Mouse (Mus musculus): ENCODE results near the gene Mapk3.
"Not testable (repeated sequence)": the region's sequence is repeated elsewhere in the genome, so short reads cannot be mapped to it uniquely, and the experiment has no call there.

Gene Mapk3

GRCm38 (mm10) chr7:126760391-126760802, 996 bp downstream of the Mapk3 start:
- no peak for DNase-seq

- no peak for DNase-seq
Measured at GRCm38 (mm10) chr7:126760956-126761355, 1.6 kb downstream of the Mapk3 start.

- no peak for DNase-seq
Measured at GRCm38 (mm10) chr7:126761529-126762067, 2.2 kb downstream of the Mapk3 start.

DNA sequence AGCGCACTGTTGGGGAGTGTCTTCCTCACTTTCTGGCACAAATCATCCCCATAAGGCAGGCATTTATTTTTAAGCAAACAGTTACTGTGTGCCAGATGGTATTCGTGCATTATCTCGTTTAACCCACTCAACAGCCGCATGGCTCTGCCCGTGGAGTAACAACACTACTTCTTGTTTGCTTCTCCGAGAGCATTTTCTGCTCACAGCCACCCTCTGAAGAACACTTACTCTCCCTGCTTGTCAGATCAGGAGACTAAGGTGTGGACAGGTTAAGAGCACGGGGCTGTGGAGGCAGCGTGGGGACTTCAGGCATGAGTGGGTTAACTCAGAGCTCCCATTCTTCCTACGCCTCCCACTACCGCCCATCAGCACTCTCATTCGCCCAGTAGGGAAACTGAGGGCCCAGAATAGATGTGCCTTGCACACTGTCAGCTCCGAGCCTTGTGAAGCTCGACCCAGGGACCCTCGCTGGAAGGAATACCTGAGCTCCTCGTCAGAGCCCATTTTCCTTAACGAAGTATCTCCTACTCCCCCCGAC, 3.1 kb downstream of the Mapk3 start:
- no peak for DNase-seq

GRCm38 (mm10) chr7:126765540-126765939, 6.1 kb downstream of the Mapk3 start:
- DNase-seq = no peak

GRCm38 (mm10) chr7:126766201-126766600, 6.8 kb downstream of the Mapk3 start, which contains the start of gene Gdpd3:
Gene Gdpd3 (plus strand): TSS chr7:126766334.
- no peak for DNase-seq

DNA sequence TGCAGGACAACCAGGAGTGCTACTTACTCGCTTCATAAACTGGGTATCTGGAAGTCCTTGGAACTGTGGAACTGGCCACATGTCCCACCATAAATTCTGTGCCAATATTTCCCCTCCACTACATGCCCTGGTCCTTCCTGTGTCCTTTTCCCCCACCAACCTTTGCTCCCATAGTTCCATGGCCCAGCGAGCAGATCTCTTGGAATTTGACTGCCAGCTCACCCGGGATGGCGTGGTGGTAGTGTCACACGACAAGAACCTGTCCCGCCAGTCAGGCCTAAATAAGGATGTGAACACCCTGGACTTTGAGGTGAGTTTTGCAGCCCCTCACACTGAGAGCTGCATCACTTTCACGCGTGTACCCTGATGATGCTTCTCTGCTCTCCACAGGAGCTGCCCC, 7.6 kb downstream of the Mapk3 start:
- DNase-seq = no peak

DNA sequence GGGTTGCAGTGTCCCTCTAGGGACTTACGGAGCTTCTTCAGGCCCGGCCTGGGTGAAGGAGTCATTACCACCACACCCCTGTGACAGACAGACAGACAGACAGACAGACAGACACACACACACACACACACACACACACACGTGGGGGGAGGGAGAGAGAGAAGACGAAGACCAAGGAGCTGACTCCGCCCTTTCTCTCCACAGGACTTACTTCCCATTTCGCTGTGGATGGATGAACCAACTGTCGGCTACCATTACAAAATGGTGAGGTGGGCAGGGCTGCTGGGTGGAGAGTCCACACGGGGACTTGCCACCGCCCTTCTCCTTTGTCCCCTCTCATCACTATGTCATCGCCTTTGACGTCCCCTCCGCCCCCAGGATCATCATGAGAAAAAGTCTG, 11.4 kb downstream of the Mapk3 start:
- DNase-seq = no peak

GRCm38 (mm10) chr7:126773351-126773750, 13.9 kb downstream of the Mapk3 start:
- no peak for DNase-seq

DNA sequence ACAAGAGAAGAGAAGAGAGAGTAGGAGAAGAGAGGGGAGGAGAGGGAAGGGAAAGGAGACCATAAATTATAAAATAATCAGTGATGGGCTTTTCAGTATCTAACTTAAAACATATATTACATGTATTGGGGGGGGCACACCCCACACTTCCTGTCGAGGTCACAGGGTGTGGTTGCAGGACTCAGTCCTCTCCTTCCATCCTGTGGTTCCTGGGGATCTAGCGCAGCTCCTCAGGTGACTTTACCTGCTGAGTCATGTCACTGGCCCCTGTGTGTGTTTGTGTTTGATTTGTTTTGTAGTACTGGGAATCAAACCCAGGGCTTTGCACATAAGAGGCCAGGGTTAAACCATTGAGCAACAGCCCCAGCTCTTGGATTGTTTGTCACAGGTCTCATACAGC, 15.1 kb downstream of the Mapk3 start:
- no peak for DNase-seq

- peak; percentile 37 to 49 for DNase-seq
Measured at GRCm38 (mm10) chr7:126775185-126775977, 16.0 kb downstream of the Mapk3 start.

DNA sequence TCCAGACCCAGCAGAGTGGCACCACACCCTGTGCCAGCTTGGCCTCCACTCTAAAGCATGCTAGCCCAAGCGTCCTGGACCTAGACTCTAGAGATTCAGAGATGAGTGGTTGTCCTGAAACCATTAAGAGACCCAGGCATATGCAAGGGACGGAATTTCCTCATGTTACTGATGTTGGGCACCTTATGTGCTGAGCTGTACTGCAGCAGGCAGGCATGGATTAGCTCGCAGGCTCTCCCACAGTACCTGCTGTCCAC, 16.5 kb downstream of the Mapk3 start:
- no peak for DNase-seq

DNA sequence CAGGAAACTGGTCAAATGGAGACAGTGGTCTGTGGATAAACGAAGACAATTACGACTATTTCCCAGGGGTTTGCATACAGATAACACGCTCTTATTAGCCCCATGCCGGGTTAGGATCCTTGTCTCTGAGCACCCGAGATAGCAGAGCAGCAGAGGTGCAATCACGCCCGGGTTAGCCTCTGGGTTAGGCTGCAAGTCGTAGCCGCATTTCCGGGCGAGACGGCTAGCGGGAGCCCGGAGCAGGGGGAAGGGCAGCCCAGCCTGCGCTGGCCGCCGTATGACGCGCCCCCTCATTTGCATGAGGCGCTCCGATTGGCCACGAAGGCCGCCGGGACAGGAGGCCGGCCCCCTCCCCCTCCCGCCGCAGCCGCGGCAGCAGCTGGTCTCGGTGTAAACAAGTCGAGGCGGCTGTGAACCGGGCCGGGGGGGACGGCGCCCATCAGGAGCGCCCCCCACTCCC, 17.2 kb downstream of the Mapk3 start, which contains the start of gene Ypel3:
Ypel3 (plus strand) TSS at position 358 of the 460 bp plus-strand sequence.
- DNase-seq = peak; percentile 95 to 98

- DNase-seq = peak in 1 of 2 experiments; percentile 49
Measured at GRCm38 (mm10) chr7:126777476-126777875, 18.1 kb downstream of the Mapk3 start.

- DNase-seq = no peak
Measured at GRCm38 (mm10) chr7:126778147-126778546, 18.7 kb downstream of the Mapk3 start.

- DNase-seq = not testable (repeated sequence)
Measured at GRCm38 (mm10) chr7:126779101-126779500, 19.7 kb downstream of the Mapk3 start.

DNA sequence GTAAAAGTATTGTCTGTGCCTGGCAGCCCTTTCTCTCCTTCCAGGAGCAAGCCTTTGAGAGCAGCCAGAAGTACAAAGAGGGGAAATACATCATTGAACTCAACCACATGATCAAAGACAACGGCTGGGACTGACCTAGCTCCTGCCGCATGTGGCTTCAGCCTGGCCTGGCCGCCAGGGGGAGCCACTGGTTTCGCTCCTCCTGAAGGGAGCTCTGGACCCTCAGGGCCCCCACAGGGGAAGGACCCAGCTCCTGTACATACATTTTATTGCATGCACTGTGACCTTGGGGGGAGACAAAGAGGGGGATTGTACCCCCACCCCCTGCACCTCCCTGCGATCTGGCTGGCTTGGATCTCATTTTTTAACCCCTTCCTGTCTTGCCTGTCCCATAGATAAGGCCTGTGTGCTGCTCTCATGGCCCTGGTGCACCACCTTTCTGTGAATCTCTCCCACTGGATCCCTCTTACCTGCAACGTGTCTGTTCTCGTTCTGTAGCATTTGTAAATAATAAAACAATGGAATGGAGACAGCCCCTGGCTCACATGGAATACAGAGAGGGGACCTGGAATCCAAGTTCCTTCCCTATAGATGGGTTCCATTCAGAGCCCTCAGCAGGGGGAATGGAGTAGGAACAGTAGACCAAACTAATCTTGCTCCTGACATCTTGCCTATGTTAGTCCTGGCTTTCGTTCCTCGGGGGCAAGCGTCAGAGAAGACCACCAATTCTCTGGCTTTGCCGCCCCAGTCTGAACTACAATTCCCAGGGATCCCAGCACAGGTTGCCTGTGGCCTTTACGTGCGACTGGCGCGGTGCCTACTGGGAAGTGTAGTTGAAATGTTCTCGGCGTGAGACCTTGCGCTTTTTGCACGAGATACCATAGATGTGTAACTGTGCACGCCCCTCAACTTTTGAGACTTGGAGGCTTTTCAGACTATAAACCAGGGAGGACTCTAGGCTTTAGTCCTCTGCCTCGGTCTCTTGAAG, 20.9 kb downstream of the Mapk3 start:
- DNase-seq = peak; percentile 88

DNA sequence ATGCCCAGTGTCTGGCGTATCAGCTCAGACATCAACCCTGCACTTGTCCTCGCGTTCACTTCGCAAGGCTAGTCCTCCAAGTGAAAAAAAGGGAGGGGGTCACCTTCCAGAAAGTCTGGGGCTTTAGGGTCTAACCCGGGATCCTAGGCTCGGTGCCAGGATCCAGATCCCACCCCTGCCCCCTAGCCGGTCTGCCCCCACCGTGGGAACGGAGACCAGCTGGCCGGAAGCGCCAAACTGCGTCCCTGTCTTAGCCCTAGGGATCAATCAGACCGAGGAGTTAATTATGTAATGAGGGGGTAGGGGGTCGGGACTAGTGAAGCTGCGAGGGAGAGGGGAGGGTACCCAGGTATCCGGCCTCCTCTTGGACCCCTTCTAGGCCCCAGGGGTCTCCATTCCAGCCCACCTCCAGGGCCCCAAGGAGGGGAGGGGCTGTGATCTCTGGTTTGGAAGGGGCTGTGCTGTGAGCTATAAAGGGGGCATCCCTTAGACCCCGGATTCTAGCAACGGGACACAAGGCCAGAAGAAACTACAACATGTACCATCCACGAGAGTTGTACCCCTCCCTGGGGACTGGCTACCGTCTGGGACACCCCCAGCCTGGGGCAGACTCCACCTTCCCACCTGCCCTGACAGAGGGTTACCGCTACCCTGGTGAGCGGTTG, 21.7 kb downstream of the Mapk3 start, which contains the start of gene Tbx6:
Tbx6 (plus strand) TSS at position 513 of the 665 bp plus-strand sequence.
- peak in 1 of 2 experiments; percentile 47 for DNase-seq

GRCm38 (mm10) chr7:126781661-126782370, 22.4 kb downstream of the Mapk3 start:
- DNase-seq = no peak

GRCm38 (mm10) chr7:126782693-126783092, 23.3 kb downstream of the Mapk3 start:
- DNase-seq = no peak

DNA sequence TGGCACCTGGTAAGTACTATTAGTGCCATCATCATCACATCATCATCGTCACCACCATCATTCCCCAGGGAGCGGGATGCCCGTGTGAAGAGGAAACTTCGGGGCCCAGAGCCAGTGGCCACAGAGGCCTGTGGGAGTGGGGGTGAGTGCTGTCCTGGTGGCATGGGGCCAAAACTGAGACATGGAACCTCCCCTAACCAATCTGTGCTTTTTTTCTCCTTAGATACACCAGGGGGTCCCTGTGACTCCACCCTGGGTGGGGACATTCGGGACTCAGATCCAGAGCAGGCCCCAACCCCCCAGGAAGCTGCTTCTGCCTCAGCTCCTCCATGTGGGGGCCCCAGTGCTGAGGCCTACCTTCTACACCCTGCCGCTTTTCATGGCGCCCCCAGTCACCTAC, 25.1 kb downstream of the Mapk3 start:
- DNase-seq = no peak

- DNase-seq = no peak
Measured at GRCm38 (mm10) chr7:126785056-126785455, 25.7 kb downstream of the Mapk3 start.

Data from thymus, postnatal 36 days (tissue).